Mouse (Mus musculus) retina, embryonic 14.5 days (tissue): Measurements from ENCODE around the gene Cox8b.
"Not testable (repeated sequence)": the region's sequence is repeated elsewhere in the genome, so short reads cannot be mapped to it uniquely, and the experiment has no call there.

Source experiments
- DNase-seq: peaks from one replicate; pipeline ENCODE4 v3.0.0-alpha.2; 2015; ENCODE audit warnings: low spot score

Cox8b gene

DNA sequence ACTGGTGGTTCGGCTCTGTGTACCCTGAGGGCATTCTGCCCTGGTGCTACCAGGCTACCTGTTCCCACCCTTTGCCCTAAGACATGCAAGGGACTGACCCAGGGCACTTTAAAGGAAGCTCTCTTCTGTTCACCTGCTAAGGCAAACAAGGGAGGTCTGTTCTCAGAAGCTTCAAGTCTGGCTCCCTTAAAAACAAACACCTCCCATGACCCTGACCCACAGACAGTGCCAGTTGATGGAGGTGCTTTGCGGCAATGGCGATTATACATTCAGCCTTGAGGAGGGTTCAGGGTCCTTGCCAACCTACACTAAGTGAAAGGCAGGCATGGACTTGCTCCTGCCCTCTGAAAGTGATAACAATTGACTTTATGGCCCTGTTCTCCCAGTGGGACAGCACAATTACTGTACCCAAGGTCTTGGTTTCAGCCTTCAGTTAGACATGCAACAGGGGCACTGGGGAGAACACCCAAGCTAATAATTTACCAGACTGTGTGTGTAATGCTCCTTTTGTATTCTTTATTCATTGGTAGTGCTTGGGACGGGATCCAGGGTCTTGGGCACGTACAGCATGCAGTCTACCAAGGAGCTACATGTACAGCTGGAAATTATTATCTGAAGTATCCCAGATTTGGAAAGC, 12.7 kb upstream of the Cox8b start:
- no peak for DNase-seq

DNA sequence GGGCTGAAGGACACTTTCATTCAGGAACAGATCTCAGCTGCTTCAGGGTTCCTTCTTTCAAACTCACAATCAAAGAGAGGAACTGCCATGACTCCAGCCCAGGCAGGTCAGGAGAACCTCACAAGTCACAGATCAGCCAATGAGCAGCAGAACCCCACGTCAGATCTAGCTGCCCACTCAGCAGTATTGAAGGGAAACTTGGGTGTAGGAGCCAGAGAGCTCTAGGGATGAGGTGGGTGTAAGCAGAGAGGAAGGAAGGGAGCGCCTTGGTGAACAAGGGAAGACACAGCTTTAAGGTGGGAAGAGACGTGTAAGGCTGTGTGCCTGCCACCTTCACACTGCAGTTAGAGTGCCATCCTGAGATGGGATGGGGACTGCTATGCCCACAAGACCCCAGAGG, 12.0 kb upstream of the Cox8b start:
- no peak for DNase-seq

DNA sequence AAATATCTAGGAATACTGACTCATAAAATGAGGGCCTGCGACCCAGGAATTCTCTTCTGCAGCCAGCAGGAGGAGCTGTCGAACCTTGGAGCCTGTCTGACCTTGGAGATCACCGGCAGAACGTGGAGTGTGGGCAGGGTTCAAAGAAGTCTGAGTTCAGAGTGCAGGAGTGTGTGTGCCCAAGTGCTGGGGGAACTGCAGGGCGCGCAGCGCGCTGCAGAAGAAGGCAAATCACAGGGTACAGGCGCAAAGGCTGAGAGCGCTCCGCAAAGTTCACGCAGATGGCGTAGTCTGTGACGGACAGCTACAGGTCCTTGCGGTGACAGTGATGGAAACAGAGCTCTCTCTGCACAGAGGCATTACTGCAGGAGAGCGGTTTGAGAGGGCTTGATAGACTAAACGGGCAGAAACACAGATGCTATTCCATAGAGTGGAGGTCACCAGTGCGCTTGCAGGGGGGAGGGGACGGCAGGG, 8.4 kb upstream of the Cox8b start:
- peak; percentile 88 for DNase-seq

DNA sequence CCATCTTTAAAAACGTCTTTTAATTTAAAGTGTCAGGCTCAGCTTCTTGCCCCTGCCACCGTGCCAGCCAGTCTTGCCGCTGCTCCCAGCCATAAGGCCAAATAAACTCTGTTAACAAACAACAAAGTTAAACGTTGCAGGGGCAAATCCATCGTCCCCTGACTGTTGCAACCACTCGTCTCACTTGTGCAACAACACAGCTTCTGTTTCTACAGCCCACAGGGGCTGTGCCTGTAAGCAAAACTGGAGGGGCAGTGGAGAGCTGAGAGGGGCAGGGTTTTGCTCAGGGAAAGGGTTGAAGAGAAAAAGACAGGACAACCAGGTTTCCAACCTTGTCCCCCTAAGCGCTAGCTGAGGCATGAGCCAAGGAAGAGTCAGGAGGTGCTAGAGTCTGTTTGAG, 7.9 kb upstream of the Cox8b start:
- no peak for DNase-seq

DNA sequence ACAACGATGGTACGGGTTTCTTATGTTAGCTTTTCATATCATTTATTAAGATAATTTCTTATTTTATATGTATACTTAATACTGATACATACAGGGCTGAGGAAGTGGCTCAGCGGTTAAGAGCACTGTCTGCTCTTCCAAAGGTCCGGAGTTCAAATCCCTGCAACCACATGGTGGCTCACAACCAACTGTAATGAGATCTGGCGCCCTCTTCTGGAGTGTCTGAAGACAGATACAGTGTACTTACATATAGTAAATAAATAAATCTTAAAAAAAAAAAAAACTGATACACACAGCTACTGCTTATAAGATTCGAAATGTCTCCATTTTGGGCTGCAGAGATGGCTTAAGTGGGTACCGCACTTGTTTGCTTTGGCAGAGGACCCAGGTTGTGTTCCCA, 7.5 kb upstream of the Cox8b start:
- no peak for DNase-seq

DNA sequence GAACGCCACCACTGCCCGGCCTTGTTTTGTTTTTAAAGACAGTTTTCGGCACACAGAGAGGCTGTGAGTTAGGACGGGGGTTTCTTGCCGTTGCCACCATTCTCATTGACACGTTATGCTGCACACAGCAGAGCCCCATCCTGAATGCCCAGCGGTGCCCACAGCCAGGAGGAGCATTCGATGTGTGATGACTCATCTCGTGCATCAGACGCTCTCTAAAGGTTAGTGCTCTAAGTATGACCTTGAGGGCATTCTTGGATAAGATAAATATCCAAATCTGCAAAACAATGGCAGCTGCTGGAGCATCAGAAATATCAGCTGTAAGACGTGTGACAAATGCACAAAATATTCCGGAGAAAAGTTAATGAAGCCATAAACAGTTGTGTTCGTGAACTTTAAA, 6.9 kb upstream of the Cox8b start:
- no peak for DNase-seq

DNA sequence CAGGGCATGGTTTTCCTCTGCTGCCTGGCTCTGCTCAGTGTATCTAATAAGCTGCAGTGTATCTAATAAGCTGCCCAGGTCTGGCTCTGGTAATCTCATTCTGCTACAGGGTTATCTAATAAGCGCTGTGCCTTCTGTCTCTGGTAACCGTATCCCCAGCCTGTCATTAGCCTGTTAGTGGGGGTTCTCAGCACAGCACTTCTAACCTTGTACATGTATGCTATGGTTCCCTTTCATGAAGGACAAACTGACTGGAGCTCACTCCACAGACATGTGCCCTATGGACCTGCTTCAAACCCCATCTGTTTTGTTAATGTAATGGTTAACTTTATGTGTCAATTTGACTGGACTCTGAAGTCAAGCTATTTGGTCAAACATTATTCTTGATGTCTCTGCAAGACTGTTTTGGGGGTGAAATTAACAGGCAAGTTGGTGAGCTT, 5.4 kb upstream of the Cox8b start:
- no peak for DNase-seq

DNA sequence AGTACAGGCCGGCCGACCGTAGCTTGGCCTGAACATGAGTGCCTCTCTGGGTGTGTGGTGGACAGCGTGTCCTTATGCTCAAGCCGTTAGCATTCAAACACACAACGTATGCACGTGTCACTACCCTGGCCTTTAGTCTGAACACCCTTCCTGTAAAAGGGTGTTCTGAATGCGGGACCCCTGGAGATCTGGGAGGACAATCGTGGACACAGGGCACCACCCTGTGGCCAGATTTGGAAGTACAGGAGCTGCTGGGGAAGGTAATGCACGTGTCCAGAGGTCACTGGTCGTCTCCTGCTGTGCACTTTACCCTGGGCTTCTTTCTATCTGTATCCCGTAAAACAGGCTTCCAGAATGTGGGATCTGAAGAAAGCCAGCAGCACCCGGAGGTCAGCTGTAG, 3.0 kb upstream of the Cox8b start:
- DNase-seq: peak; percentile 86

DNA sequence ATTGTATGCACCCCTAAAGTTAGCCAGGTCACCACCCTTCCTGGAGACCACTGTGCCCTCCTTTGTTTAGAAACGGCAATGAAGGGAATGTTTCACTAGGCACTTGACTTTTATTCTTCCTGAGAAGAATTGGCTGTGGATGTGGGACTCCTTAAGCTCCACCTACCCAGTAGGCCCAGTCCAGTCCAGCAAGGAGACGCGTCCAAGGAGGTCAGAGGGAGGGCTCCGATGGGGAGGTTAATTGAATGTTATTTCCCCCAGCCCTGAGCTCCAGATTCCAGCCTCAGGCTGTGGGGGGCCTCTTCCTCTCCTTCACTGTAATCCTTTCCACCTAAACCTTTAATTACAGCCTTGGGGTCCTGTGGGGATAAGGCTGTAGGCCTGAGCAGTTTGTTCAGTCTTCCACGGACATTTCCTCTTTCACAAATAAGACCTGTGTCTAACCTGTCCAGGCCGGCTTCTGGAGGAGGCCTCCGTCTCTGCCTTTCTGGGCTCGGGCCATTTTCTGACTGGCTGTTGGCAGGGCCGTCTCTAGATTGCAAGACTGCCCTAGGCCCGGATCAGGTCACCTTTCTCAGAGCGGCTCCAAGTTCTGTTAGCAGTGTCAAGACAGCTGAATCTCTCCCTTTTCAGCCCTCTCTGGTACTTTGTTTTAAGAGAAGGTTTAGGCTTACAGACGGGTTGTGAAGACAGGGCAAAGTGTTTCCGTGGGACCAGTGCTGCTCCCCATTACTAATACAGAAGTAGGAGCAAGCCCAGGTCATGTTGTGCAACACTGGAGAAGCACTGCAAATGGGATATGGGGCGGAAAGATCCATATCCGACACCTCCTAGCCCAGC, 2.0 kb upstream of the Cox8b start:
- no peak for DNase-seq

DNA sequence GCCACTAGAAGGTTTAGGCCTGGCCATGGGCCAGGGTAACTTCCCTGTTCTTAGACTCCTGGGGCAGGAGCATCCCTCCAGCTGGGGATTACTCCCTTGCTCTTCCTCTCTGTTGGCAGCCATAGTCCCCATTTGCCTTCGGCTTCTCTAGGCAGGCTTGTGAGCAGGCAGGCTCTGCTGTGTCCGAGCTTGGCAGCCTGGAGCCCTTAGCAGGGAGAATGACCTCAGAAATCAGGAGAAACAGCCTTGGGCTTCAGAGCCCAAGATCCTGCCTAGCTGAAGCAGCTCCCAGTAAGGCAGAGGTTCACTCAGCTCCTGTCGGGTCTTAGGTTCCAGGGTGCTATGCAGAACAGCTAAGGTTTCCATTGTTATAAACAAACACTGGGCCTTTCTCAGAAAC, 1.1 kb downstream of the Cox8b start:
- DNase-seq: no peak

DNA sequence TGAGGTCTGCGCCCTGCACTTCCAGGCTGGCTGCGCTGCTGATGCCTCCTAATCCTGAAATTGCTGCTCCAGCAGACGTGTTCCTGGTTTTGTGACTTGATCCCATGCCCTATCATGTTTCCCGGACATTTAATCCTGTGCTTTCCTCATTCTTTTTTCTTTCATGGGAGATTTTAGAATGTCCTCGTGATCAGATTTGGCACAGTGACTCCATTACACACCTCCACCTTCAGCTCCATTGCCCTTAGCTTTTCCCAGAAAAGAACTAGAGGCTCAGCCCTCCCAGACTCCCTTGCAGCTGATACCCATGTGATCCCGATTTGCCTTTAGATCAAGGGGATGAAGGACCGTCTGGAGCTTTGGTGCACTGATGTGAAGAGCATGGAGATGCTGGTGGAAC, 2.4 kb downstream of the Cox8b start:
- DNase-seq: no peak

DNA sequence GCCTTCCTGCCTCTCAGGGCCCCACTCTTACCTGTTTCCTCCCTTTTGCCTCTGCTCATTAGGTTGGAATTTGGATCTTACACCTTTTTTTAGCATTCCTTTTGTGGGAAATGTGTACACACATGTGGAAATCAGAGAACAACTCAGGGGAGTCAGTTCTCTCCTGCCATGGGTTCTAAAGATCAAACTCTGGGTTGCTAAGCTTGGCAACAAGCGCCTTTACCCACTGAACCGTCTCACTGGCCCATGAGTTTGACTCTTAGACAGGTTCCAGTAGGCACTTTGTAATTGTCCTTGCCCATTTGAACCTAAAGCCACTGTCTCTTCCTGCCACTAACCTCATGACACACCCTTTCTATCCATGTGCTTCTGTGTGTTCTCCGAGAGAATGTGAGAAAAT, 5.6 kb downstream of the Cox8b start:
- DNase-seq: no peak

DNA sequence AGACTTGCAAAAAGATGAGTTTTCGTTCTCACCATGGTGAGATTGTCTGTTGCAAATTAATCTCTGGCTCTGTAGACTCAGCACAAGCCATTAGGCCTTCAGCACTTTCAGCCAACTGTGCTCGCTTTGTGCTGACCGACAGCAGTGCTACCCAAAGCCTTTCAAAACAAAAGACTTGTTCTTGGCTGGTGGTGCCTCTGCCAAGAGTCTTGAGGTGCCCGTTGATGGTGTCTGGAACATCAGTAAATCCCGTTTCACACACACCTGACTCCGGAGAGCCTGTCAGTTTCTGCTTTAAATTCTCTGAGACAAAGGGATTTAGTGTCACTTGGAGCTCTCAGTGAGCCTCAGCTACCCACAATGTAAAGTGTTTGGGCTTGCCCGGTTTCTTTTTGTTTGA, 6.2 kb downstream of the Cox8b start:
- no peak for DNase-seq

DNA sequence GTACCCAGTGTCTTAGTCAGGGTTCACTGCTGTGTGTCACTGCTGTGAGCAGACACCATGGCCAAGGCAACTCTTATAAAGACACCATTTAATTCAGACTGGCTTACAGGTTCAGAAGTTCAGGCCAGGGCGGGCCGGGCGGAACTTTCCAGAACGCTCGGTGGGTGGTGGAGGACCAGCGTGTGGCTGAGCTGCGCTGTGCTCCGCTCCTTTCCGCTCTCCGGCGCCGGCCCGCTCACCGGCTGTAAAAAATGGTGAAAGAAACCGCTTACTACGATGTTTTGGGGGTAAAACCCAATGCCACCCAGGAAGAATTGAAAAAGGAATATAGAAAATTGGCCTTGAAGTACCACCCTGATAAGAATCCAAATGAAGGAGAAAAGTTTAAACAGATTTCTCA, 9.6 kb downstream of the Cox8b start:
- not testable (repeated sequence) for DNase-seq

DNA sequence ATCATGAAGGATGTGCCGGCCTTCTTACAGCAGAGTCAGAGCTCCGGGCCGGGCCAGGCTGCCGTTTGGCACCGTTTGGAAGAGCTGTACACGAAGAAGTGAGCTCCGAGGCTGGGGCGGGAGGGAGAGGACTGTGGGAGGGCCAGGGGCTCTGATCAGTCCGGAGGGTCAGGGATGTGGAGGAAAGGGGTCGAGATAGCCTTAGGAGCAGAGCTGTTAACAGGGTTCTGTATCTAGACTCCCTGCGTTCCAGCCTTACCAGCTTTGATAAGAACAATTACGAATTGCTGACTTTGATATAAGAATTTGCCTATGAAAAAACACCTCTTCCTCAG, 17.8 kb downstream of the Cox8b start:
- DNase-seq: no peak

DNA sequence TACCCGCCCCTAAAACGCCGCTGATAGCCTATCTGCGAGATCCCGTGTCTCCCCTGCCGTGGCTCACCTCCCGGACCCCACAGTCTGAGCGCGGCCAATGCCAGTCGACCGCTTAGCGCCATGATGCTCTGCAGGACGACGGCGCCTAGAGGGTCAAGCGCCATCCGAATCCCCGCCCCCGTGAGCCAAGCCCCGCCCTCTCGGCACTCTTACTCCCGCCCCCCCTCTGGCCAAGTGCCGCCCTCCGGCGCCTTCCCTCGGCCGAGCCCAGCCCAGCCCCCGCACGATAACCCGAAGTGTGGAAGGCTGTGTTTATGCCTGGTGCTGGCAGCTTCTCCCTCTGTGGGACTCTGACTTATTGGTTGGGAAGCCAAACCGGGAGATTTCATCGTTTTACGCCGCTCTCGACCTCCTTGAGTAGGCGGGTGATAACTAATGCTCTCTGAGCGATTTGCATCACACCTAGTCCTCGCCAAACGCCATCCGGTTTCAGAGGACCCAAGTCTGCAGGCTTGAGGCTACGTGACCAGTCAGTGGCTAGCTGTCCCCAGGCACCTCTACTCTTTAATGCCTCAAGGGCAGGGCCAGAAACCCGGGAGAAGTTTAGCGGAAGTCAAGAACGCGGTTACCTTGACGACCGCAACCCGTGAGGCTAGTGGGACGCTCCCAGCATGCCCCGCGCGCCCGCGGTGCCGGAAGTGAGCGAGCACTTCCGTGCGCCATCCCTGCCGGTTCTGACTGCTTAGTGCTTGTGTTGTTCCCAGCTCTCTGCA, 18.4 kb downstream of the Cox8b start, which contains the start of the genes Psmd13 and Sirt3:
Psmd13 (plus strand) TSS at position 273 of the 773 bp plus-strand sequence.
Sirt3 (minus strand) TSS at position 614 of the 773 bp plus-strand sequence.
- DNase-seq: peak; percentile 95

DNA sequence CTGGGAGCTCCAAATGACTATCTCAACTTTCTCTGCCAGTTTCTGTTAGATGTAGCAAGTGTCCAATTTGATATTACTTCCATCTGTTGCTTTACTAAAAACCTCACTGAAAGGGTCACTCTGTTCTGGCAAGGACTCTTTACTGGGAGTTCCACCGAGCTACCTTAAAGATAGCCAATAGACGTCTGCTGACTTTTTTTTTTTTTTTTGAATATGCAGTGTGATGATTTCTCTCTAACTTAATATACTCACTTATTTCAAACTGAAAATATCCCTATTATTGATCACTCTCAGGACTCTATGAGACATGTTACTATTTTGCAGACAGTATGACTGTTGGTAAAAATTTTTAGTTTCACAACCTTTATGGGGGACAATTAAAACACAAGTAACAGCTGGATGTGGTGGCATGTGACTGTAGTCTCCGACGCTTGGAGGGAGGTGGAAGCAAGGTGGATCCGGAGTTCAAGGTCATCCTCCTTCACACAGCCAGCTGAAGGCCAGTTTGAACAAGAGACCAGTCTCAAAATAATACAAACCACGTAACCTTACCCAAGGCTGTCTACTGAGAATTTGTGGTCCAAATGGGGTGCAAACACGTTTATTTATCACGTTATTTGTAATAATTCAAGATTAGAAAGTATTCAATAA, 19.3 kb downstream of the Cox8b start:
- no peak for DNase-seq

DNA sequence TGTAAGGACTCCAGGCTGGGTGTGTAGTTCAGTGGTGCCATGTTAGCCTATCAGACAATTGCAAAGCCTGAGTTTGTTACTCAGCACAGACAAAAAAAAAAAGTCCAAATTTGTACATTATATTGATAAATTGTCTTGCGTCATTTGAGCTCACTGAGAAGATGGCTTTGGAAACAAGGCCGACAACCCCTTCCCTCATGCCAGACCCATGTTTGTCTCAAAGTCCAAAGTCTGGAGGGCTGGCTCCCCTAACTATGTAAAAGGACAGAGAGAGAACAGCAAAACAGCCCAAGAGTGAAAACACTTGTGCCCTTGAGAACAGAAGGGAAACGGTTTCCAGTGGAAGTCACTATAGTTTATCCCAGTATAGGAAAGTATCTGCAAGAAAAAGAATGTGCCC, 19.8 kb downstream of the Cox8b start:
- DNase-seq: no peak

DNA sequence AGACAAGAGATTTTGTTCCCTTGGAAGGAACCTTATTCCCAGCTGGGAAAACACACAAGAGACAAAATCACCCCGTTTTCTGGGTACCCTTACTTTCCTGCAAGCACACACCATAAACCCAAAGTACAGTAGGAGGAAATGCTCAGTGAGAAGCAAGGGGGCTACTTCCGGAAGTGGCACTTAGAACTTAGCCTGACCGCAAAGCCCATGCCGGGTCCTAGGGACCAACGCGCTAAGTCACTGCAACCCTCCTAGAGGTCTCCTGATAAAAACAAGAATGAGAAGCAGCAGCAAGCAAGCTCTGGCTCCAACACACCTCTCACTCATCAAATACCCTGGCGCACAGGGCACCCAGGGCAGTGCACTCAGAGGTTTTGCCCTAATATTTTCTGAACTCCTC, 20.9 kb downstream of the Cox8b start:
- DNase-seq: no peak

DNA sequence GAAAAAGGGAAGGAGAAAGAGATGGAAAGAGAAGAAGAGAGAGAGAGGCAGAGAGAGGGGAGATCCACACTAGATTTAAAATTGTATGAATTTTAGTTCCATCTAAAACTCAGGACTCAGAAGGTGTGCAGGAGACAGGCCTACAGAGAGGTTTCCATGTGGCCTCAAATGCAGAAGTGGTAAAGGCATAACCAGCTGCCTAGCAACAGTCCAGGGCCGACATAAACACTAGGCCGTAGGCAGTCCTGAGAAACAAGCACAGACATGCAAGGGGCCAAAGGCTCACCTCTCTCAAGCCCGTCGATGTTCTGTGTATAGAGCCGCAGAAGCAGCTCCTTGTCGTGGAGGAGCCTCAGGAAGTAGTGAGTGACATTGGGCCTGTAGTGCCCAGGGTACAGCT, 22.9 kb downstream of the Cox8b start:
- DNase-seq: no peak

DNA sequence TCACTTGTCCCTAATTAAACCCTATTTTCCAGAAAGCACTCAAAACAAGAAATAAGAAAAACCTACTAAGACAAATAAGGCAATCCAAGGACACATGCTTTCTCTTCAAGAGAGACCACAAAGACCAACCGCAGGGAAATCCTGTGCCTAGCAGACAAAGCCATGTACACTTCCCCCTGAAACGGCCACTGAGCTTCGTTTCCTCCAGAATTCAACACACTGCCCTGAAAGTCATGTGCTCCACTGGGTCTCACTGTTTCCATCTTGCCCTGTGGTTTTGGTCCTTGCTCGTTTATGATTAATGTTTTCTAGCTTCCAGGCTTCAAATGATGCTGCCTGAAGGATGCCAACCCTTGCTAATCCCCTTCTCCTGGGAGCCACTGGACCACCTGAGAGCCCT, 26.0 kb downstream of the Cox8b start:
- no peak for DNase-seq

DNA sequence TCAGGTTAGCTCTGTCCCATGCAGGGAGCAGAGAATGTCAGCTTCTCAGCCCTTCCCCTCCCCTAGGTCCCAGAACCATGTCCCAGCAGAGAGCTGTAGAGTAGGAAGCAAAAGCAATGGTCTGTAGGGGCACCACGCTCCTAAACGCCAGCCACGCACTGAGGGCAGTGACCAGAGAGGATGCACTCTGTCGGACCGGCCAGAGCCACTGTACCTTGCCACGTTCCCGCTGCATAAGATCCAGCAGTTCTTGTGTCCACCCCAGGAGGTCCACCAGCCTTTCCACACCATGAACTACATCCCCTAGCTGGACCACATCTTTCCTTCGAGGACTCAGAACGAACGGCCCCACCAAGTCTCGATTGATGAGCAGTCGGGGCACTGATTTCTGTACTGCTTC, 35.5 kb downstream of the Cox8b start:
- DNase-seq: no peak
